Mouse (Mus musculus) spleen, postnatal 36 days (tissue): ENCODE measurements at regions not wholly inside any gene's neighbourhood (a gene's known extent, or its start where the extent isn't known, plus 50 kb on each side); places are given as distances from the start of the nearest gene placed in this dataset.

ENCODE experiments used
- DNase-seq, 2 experiments: peaks; one replicate each; pipeline ENCODE4 v3.0.0; 2022; ENCODE audit warnings: low spot score in 2 of 2, mixed read lengths in 1 of 2

- no peak for DNase-seq
Measured at GRCm38 (mm10) chr2:70914372-70914771, 88.8 kb upstream of the Tlk1 start.

DNA sequence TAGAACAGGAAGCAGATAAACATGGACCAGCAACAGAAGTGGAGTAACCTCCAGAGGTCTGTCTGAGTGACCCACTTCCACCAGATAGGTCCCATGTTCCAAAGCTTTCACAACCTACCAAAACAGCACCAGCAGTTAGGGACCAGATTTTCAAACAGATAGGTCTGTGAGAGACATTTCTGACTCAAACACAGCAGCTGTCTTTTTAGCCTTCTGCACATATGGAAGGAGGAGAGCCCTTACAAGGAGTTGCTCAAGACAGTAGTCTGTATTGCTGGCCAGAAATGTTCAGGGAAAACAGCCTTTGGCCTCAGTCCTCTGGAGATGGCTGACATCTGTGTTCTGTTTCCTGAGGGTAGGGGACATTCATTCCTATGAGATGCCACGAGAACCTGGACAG lies 83.9 kb upstream of the Tlk1 start:
- DNase-seq = no peak

GRCm38 (mm10) chr2:70908579-70908978 lies 83.1 kb upstream of the Tlk1 start:
- no peak for DNase-seq

- no peak for DNase-seq
Measured at GRCm38 (mm10) chr2:70906216-70906615, 80.7 kb upstream of the Tlk1 start.

DNA sequence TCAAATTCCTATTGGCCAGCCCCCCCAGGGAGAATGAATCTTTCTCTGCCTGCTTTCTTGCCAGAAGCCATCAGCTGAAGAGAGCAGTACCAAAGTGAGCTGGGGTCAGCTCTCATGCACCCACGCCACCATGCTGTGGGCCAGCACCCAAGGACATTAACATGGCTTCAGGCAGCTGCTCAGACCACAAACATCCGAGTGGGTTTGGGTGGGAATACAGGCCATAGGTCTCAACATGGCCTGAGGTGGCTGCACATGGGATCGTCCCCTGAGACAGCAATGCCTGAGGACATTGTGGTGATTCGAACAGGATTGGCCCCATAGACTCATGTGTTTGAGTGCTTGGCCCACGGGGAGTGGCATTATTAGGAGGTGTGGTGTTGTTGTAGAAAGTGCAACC lies 78.9 kb upstream of the Tlk1 start:
- no peak for DNase-seq

- DNase-seq = no peak
Measured at GRCm38 (mm10) chr2:70902196-70902595, 76.7 kb upstream of the Tlk1 start.

DNA sequence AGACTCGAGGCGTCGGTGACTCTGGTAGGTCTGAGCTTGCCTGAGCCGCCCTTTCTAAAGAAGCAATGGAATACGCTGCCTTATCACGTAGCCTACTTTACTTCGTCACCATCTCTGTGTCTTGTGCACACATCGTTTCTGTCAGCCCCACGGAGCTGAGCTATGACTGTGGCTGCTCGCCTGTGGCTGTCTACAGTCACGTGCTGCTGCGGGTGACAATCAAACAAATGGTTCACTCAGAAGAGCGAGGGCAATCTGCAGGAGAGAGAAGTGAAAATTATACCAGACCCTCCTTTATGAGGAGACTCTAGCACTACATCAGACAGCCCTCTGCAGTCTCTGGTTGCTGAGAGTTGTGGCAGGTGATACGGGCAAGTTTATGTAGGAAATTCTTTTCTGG lies 76.0 kb upstream of the Tlk1 start:
- DNase-seq = no peak

GRCm38 (mm10) chr2:70899056-70899455 lies 73.5 kb upstream of the Tlk1 start:
- no peak for DNase-seq

GRCm38 (mm10) chr2:70898396-70898795 lies 72.9 kb upstream of the Tlk1 start:
- no peak for DNase-seq

DNA sequence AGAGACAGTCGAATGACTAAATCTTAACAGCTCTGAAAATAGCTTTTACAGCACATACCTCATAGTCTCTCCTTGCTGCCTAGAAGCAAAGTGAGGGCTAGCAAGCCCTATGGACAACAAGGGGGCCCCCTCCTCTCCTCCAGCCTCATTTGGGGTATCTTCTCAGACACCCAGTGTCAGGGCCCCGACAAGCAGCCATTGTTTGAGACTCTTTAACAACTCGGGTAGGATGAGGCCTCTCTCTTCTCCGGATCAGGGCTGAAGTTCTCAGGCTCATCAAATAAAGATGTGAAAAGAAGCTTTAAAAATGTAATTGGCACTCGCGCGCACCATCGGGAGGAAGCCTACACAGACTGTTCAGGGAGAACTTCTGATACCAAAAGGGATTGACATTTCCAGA lies 71.8 kb upstream of the Tlk1 start:
- DNase-seq = no peak

DNA sequence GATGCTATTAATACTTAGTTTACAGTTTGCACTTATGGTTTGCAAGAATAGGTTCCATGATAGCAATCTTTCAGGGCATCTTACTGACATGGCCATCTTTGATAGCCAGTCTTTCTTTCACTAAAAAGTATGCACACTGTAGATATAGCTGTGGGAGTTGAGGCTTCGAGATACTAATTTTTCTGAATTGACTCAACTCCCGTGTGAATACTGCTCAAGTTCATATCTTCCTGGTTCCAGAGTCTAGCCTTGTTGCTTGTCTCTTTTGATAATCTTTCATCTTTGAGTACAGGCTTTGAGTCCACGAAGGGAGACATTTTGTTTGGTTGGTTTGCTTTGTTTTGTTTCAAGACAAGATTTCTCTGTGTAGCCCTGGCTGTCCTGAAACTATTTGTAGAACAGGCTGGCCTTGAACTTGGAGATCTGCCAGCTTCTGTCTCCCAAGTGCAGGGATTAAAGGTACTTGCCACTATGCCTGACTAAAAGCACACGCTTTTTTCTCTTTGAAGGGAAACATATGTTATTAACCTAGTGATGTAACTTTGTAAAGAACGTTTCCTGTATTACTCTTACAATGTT lies 64.1 kb upstream of the Tlk1 start:
- DNase-seq = no peak

- no peak for DNase-seq
Measured at GRCm38 (mm10) chr2:70888840-70889469, 63.4 kb upstream of the Tlk1 start.

GRCm38 (mm10) chr2:70886831-70887230 lies 61.3 kb upstream of the Tlk1 start:
- no peak for DNase-seq

- DNase-seq = peak in 1 of 2 experiments; percentile 16
Measured at GRCm38 (mm10) chr2:70885674-70886073, 60.1 kb upstream of the Tlk1 start.

- DNase-seq = no peak
Measured at GRCm38 (mm10) chr2:70877333-70878080, 52.0 kb upstream of the Tlk1 start.

GRCm38 (mm10) chr2:70876251-70876650 lies 50.7 kb upstream of the Tlk1 start:
- DNase-seq = no peak
